Mouse (Mus musculus) cortical plate, adult 2 months (tissue): ENCODE measurements around the gene Cox4i1.

Experiments used
- CTCF ChIP-seq: fragments of 200-500 bp; IDR thresholded peaks from 2 replicates; pipeline ENCODE4 v1.5.1; 2011; ENCODE audit warnings: mild to moderate bottlenecking, control low read depth, low read length; ENCODE audit not compliant: insufficient read depth; ENCODE audit errors: extremely low read depth
- POLR2A ChIP-seq: fragments of 200-500 bp; IDR thresholded peaks from 2 replicates; pipeline ENCODE4 v1.6.1; 2011; ENCODE audit warnings: mild to moderate bottlenecking, low read length, control low read depth; ENCODE audit not compliant: insufficient read depth; ENCODE audit errors: extremely low read depth

GRCm38 (mm10) chr8:120623608-120624007 is 44.4 kb upstream of the Cox4i1 start:
- TF ChIP-seq CTCF: no peak
- TF ChIP-seq POLR2A: no peak
